Mouse (Mus musculus) neural tube, embryonic 14.5 days (tissue): ENCODE measurements at regions not wholly inside any gene's neighbourhood (a gene's known extent, or its start where the extent isn't known, plus 50 kb on each side); places are given as distances from the start of the nearest gene placed in this dataset. TPM values are rescaled to one million over a fixed set of nuclear protein-coding genes. Genes with fewer than 3 reads are reported as not detected.

Experiments
- microRNA-seq: library from miRNA; unstranded; fragments of <30 nt; microRNA quantifications from one replicate; pipeline ENCODE4, GENCODE M21; 2016

Small RNAs in the stretch of these regions (microRNA-seq; reads per million reads assigned to microRNA genes)
- gene Gm27883: not detected
